Mouse (Mus musculus) lung, embryonic 16.5 days (tissue): ENCODE data around the gene Slc25a17. TPM values are rescaled to one million over a fixed set of nuclear protein-coding genes. Genes with fewer than 3 reads are reported as not detected.

Source experiments
- ATAC-seq: fragments of 200-750 bp; cut with Nextera tagmentation; 2 replicates; pipeline ENCODE4 v1.8.0; 2017; ENCODE audit warnings: low read depth, mild to moderate bottlenecking, moderate library complexity
- H3K27ac ChIP-seq: fragments of 300-500 bp; sonication (generic); 2 replicates; pipeline ENCODE4 v1.5.1; 2014; ENCODE audit warnings: mild to moderate bottlenecking, control low read depth, low read length
- H3K27me3 ChIP-seq: fragments of 300-500 bp; sonication (generic); 2 replicates; pipeline ENCODE4 v1.6.1; 2014; ENCODE audit warnings: low read depth, low read length, mixed read lengths; ENCODE audit not compliant: control insufficient read depth, insufficient read depth
- H3K36me3 ChIP-seq: fragments of 300-500 bp; sonication (generic); 2 replicates; pipeline ENCODE4 v1.6.1; 2014; ENCODE audit warnings: low read length; ENCODE audit not compliant: control insufficient read depth, insufficient read depth
- H3K4me1 ChIP-seq: fragments of 300-500 bp; sonication (generic); replicated peaks from 2 replicates; pipeline ENCODE4 v1.6.1; 2014; ENCODE audit warnings: low read length, mixed read lengths; ENCODE audit not compliant: control insufficient read depth, insufficient read depth
- H3K4me2 ChIP-seq: fragments of 300-500 bp; sonication (generic); 2 replicates; pipeline ENCODE4 v1.6.1; 2014; ENCODE audit warnings: low read depth, low read length, control low read depth
- H3K4me3 ChIP-seq: fragments of 300-500 bp; sonication (generic); 2 replicates; pipeline ENCODE4 v1.5.1; 2014; ENCODE audit warnings: mild to moderate bottlenecking, low read length, control low read depth
- H3K9ac ChIP-seq: fragments of 300-500 bp; sonication (generic); 2 replicates; pipeline ENCODE4 v1.6.1; 2014; ENCODE audit warnings: low read length, control low read depth
- H3K9me3 ChIP-seq: fragments of 300-500 bp; sonication (generic); 2 replicates; pipeline ENCODE4 v1.6.1; 2016; ENCODE audit warnings: low read length; ENCODE audit not compliant: control insufficient read depth
- WGBS: fragments of 180-500 bp; shearing (Covaris S2); extraction: QIAGEN DNeasy Blood & Tissue Kit; methylation state at CpG from one replicate; pipeline ENCODE4 v1.1.7; 2014; 5-methylcytosine and 5-hydroxymethylcytosine counted together
- polyA plus RNA-seq: library from polyadenylated mRNA; unstranded; fragments of >200 nt; fragmentation: Nextera tagmentation; extraction: Ambion mirVana; gene quantifications from 2 replicates; pipeline ENCODE4 v1.2.1, GENCODE M21; 2015

The Slc25a17 gene
- polyA plus RNA-seq, 1 experiment from 2014 or later: 111 TPM

DNA sequence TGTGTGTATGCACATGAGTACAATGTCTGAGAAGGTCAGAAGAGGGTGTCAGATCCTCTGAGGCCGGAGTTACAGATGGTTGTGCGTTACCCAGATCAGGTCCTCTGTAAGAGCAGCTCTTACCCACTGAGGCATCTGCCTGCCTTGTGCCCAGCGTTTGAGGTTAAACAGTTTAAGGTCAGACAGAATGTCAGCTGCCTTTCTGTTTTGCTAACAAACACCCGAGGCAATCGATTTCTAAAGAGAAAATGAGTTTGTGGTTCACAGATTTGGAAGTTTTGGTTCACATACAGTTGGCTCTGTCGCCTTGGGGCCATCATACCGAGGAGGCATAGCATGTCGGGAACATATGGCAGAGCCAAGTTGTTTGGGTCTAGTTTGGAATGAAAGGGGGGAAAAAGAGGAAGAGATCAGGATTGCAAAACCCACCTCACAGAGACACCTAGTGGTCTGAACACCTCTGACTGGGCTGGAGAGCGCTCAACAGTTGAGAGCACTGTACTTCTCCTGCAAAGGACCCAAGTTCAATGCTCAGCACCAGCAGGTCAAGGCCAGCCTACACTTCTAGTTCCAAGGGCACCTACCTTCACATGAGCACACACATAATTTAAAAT is 76.4 kb downstream of the Slc25a17 start:
- Histone ChIP-seq H3K9me3 (no peaks in the 10 kb centered on the region), H3K9ac (no peak overlapping the region), H3K27me3 (no peaks in the 10 kb centered on the region), H3K4me1 (no peaks in the 10 kb centered on the region), H3K36me3 (no peaks in the 10 kb centered on the region), H3K27ac (no peak overlapping the region), H3K4me2 (no peak overlapping the region), H3K4me3 (no peak overlapping the region)
- ATAC-seq: no peak
- WGBS: 67% methylated on average over 9 of the region's 9 CpGs

DNA sequence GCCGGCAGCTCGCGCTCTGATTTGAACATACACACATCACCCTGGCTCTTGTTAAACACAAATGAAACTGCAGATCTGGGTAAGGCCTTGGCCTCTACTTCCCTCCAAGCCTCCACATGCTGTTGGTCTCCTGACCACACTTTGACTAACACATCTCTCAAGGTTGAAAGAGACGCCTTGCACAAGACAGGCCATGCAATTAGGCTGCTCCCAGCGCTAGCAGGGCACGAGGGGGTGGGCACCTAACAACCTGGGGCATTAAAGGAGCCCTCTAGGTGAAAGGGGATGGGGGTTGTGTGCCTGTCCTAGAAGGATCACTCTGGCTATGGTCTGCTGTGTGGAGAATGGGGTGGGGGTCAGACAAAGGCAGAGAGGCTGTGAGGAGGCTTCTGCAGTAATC is 81.9 kb downstream of the Slc25a17 start:
- H3K9ac ChIP-seq: no peak overlapping the region
- H3K36me3 ChIP-seq: no peaks in the 10 kb centered on the region
- H3K4me2 ChIP-seq: no peak overlapping the region
- no peaks in the 10 kb centered on the region for H3K4me1 ChIP-seq
- whole genome bisulfite sequencing: 84% methylated on average over 6 of the region's 6 CpGs
- no peaks in the 10 kb centered on the region for H3K9me3 ChIP-seq
- no peak overlapping the region for H3K27ac ChIP-seq
- H3K4me3 ChIP-seq: no peak overlapping the region
- no peak for ATAC-seq
- no peaks in the 10 kb centered on the region for H3K27me3 ChIP-seq

DNA sequence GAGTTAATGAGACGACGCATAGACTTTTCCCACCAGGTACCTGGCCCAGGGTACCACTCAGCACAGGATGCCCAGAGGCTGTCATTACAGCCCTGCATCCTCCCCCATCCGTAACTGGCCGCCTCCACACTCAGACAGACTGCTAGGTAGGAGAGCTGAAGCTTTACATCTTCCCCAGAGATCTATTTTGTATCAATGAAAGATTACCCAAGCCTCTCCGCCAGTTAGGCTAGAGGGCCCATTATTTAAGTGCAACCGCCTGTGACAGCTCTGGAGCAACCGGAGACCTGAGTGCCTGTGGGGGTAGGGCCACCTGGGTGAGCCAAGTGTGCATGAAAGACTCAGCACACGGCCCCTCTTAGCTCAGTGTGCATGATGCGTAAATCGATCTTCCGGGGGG is 82.7 kb downstream of the Slc25a17 start:
- Histone ChIP-seq H3K4me2 (no peak overlapping the region), H3K9ac (no peak overlapping the region), H3K27me3 (no peaks in the 10 kb centered on the region), H3K4me1 (no peaks in the 10 kb centered on the region), H3K4me3 (no peak overlapping the region), H3K9me3 (no peaks in the 10 kb centered on the region), H3K27ac (no peak overlapping the region), H3K36me3 (no peaks in the 10 kb centered on the region)
- 38% methylated on average over 11 of the region's 11 CpGs for WGBS
- ATAC-seq: no peak

DNA sequence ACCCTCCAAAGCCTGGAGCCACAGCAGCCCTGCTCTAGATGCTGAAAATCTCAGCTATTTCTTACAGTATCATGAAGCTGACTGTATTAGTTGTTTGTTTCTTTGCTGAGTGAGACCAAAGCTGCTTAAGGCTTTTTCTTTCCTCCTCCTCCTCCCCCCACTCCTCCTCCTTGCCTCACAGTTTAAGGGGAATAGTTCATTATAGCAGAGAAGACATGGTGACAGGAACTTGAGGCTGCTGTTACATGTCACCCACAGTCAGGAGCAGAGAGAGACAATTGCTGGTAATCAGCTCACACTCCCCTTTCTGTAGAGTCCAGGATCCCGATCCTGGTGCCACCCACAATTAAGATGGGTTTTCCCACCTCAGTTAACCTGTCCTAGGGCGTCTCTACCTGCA is 87.3 kb downstream of the Slc25a17 start:
- H3K27me3 ChIP-seq: no peaks in the 10 kb centered on the region

DNA sequence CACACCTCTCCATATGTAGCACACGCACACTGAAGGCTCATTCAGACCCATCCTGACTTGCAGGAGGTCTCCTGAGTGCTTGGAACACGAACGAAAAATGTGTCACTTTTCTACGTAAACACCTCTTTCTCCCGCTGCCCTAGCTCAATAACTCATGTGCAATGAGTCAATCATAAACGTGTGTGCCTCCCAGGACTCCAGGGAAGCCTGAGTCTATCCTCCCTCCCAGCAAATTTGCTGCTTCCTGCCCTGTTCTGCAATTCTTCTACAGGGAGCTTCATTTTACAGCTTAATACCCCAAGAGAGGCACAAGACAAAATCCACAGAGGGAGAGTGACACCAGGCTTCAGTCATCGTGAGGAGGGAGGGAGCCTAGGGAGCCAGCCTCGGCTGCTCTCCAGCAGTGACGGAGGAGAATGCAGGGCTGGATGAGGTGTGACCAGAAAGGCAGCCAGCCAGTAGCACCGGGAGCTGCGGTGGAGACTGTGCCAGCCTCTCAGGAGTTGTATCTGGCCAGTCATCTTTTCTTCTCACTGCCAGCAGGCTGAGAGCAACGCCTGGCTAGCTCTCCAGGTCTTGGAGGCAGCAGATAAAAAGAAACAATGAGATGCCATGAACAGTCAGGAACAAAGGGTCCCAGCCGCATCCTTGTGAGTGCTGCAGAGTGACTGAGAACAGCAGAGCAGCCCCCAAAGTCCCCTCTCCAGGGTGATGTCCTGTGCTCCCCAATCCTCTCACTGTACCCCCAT is 88.1 kb downstream of the Slc25a17 start:
- Histone ChIP-seq H3K27me3 (no peaks in the 10 kb centered on the region), H3K36me3 (no peaks in the 10 kb centered on the region), H3K4me2 (no peak overlapping the region; the same call in 1 of the 2 replicates), H3K4me3 (no peak overlapping the region), H3K4me1 (peaks cover 8% of the 10 kb centered on the region), H3K9me3 (0 out of 2 replicates have a peak, but pooled peaks cover 4% of the 10 kb centered on the region), H3K27ac (peak overlapping the region; percentile 90), H3K9ac (no peak overlapping the region)
- WGBS: 10% methylated on average over 13 of the region's 13 CpGs
- peak; percentile 82 for ATAC-seq

More for the DNA sequence above, 87.3 kb downstream of the Slc25a17 start:
- no peak overlapping the region for H3K4me2 ChIP-seq
- H3K4me3 ChIP-seq: no peak overlapping the region
- 37% methylated on average over 2 of the region's 2 CpGs for WGBS
- peak overlapping the region; percentile 90 for H3K27ac ChIP-seq
- peak; percentile 90 for ATAC-seq
- H3K9ac ChIP-seq: no peak overlapping the region
- 0 out of 2 replicates have a peak, but pooled peaks cover 4% of the 10 kb centered on the region for H3K9me3 ChIP-seq
- no peaks in the 10 kb centered on the region for H3K36me3 ChIP-seq
- peaks cover 8% of the 10 kb centered on the region for H3K4me1 ChIP-seq

Other genes starting within 250 kb of the Slc25a17 start
- gene Mrtfa, start 170.1 kb downstream of the Slc25a17 start, polyA plus RNA-seq: 24.9 and 25.3 TPM in 2 replicates
- 1.2 and 1.6 TPM in 2 replicates for gene Mchr1, start 125.3 kb downstream of the Slc25a17 start, polyA plus RNA-seq
- 144 and 154 TPM in 2 replicates for gene St13, start 39.3 kb upstream of the Slc25a17 start, polyA plus RNA-seq
- gene Xpnpep3, start 39.3 kb upstream of the Slc25a17 start, polyA plus RNA-seq: 11.8 TPM in 2 replicates
- 1.9 and 2.1 TPM in 2 replicates for gene Dnajb7, start 47.5 kb upstream of the Slc25a17 start, polyA plus RNA-seq
- gene Rbx1, start 105.5 kb upstream of the Slc25a17 start, polyA plus RNA-seq: 466 and 468 TPM in 2 replicates
- gene Ep300, start 224.5 kb upstream of the Slc25a17 start, polyA plus RNA-seq: 13.8 and 16.2 TPM in 2 replicates